Mouse (Mus musculus) brain, embryonic 14.5 days (tissue): ENCODE results near the gene Cyp2c66.
"Not testable (repeated sequence)": the region's sequence is repeated elsewhere in the genome, so short reads cannot be mapped to it uniquely, and the experiment has no call there.

Experiments used
- CTCF ChIP-seq: fragments of 200-500 bp; IDR thresholded peaks from 2 replicates; pipeline ENCODE4 v1.5.1; 2012; ENCODE audit warnings: inconsistent platforms, mild to moderate bottlenecking, moderate library complexity, borderline replicate concordance; ENCODE audit not compliant: insufficient read depth, insufficient read length; ENCODE audit errors: extremely low read depth
- POLR2A ChIP-seq: fragments of 200-500 bp; IDR thresholded peaks from 2 replicates; pipeline ENCODE4 v1.6.1; 2012; ENCODE audit warnings: mild to moderate bottlenecking, inconsistent platforms, borderline replicate concordance; ENCODE audit not compliant: poor library complexity, insufficient read depth, insufficient read length, severe bottlenecking; ENCODE audit errors: extremely low read depth

GRCm38 (mm10) chr19:39156836-39157235 lies 43.1 kb downstream of the Cyp2c66 start:
- TF ChIP-seq CTCF, POLR2A: not testable (repeated sequence)
